Mouse (Mus musculus) left cerebral cortex, adult 8-10 months (tissue): ENCODE measurements around the gene Bach2. TPM values are rescaled to one million over a fixed set of nuclear protein-coding genes. Genes with fewer than 3 reads are reported as not detected.

Experiments used
- DNase-seq, 2 experiments: peaks; one replicate each; pipeline ENCODE4 v3.0.0; 2022; ENCODE audit warnings: low spot score in 2 of 2
- total RNA-seq, 4 experiments: library from RNA; stranded (reverse); gene quantifications; 2 replicates each; pipeline ENCODE4 v1.2.4; 2022

The Bach2 gene
- total RNA-seq, 4 experiments from 2014 or later, result 9.6 to 22.4 (median 15.1) TPM

DNA sequence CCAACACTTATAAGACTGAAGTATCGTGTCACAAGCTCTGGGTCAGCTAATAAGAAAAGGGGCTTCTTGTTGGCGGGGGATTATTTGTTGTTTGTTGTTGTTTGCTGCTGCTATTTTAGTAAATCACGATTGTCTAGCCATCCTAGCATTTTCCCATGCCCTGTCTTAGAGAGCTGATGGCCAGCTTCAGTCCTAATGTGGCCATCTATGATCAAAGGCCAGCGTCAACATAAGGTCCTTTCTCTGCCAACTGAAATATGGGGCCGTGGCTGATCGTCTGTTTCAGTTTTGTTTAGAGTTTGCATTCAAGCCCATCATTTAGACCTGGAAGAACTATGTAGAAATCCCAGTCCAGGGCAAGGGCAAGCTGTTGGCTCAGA lies 282.7 kb downstream of the Bach2 start:
- DNase-seq, result no peak

DNA sequence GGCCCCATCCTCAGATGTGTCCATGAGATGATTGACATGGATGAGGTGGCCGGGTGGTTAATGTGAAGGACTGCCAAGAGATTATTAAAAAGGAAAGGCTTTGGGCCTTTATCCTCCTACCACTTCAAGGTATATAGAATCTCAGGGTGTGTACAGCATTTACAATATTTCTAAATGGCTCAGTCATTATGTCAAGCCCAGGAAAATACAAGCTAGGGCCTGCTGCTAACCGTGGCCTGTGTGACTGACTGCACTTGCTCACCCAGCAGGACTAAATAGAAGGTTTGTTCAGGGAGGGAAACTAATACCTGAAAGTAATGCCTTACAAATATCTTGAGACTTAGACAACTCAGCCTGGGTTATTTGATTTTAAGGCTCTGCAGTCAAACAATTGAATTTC lies 283.4 kb downstream of the Bach2 start:
- DNase-seq, result no peak

DNA sequence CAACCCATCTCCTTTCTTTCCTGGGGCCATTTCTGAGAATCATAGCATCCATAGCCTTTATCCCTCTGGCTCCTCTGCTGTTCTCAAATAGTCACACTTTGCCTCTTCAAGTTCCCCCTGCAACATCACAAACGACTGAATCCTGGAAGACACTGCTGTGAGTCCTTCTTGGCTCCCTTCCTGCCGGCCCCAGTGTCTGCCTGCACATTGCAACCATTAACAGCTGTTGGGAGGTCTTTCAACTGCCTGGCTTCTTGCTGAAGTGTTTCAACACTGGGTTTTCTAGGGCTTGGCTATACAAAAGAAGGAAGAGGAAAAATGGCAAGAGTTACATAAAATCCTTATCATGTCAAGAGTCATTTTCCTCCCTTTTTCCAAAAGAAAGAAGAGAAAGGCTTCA lies 285.7 kb downstream of the Bach2 start:
- DNase-seq, result no peak

DNA sequence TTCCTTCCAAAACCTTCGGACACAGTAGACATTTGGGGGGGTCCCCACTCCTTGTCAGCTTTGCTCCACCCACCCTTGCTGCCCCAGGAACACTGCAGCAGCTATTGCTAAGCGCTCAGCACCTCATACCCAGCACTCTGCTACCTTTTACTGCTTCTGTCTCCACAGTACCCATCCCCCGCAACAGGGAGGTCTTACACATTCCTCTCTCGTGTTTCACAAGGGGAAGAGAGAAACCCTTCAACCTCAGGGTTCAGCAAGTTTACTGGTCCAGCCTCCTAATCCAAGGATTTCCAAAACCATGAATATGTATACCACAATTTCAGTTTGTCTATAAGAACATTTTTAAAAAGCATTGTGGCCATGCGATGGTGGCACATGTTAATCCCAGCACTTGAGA lies 286.4 kb downstream of the Bach2 start:
- DNase-seq, result no peak

DNA sequence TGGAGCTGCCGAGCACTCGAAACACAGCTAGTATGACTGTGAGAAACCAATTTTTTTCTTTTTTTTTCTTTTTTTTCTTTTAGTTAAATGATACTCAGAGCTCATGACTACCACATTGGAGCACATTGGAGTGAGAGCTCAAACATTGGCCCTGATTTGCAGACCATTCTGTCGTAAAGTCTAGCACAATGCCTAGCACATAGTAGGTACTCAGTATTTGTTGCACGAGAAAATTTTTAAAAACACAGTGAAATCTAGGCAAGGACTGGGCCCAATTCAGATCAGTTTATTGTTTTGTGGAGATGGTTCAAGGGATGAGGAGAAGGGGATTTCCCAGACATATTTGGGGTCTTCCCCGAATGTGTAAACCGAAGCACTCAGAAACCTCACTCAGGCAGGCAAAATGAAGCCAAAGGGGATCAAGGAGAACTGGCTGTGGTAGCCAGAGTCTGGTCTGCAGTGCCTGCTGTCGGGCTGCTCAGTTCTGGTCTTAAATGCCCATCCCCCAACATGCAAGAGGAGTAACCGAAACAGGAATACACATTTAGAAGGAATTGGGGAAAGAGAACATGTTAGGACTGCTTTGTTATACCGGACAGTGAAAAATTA lies 287.7 kb downstream of the Bach2 start:
- no peak for DNase-seq

DNA sequence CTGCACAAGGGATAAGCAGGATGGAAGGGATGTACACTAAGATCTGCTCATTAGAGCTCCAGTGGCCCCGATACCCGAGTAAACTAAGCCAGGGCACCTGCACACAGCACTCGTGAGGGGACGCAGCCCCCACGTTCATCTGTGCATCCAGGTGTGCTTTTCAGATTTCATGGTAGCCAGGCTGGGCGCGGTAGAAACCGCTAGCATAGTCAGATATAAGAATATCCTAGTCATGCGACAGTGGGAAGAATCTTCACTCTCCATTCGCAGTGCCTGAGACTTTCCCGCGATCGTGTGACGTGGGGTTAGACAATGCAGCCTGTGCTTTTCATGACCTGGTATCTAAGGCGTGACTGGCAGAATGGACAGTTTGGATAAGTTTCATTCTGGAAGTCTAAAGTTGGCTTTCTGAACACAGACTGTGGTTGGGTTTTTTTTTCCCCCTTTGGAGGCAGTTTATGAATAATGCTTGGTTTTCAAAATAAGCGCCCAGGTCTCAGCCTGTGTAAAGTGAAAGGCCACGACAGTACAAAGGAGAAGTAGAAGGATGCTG lies 290.9 kb downstream of the Bach2 start:
- DNase-seq, result peak in 1 of 2 experiments; percentile 3

DNA sequence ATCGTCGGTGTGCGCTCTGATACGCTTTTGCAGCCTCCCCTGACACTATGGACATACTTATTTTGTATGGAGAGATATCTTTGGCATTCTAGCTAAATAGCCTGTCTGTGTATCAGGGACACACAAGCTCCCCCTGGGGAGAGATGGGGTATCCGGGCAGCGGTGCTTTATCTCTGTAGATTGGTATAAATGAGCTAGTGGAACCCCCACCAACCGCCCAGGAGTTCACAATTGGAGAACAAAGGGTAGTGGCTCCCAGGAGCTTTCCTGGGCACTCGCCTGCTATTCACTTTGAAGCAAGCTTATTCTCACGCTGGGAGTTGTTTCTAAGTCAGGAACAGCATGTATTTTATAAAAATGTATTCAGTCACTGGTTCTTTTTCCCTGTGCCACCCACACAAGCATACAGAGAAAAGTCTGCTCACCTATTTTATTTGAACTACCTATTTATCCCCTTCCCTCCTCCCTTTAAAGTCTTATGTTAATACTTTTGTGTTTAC lies 291.9 kb downstream of the Bach2 start:
- DNase-seq, result peak in 1 of 2 experiments; percentile 12

DNA sequence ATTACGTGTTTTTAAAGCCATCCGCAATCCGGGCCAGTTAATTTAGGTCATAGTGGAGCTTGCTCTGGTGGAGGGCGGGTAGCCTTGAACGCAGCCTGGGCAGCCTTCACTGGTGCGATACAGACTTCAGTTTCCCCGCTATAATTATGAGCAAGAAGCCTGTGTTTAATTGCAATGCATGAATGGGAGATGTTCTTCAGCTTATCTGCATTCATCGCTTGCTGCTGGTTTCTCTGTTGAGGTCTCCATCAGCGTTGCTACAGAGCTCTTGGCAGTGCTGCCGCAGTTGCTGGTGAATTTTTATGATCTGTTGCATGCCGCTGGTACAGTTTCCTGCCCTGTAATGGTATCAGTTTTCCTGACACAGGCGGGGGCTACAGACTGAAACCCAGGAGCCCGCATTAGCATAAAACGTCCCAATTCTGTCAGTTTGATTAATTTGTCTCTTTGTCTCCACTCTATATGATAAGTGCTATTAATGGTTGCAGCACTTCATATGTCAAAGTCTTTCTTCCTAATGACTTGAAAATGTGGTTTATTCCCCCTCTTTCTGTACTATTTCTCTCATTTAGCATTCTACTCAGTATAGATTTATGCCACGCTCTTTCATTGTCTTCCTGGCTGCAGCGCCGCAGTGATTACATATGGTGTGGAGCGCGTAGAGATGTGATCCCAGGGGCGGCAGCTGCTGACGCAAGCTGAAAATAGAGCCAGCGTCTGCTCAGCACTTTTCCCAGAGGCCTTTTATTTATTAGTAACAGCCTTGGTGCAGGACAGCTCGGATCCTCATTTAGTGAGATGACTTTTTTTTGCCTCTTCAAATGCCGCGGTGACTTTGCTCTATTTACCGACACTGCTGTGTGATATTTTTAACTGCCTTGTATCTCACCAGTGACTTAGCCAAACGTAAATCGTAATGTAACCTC lies 292.6 kb downstream of the Bach2 start:
- peak in 1 of 2 experiments; percentile 41 for DNase-seq

DNA sequence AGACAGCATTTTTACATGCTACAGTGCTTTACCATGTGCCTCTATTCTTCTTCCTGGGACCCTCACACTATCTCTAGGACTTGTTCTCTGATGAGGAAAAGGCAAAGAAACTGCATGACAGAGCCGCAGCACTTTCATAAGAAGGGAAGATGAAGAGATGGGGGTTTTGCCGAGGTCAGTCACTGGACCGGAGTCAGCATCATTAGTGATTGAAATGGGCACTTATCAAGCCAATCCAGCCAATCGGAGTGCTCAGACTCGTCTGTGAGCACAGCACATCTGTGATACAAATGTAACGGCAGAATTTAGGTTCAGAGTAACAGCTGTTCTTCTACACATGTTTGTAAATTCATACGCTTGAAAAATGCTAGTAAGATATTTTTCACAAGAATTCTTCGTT lies 293.5 kb downstream of the Bach2 start:
- DNase-seq, result no peak

DNA sequence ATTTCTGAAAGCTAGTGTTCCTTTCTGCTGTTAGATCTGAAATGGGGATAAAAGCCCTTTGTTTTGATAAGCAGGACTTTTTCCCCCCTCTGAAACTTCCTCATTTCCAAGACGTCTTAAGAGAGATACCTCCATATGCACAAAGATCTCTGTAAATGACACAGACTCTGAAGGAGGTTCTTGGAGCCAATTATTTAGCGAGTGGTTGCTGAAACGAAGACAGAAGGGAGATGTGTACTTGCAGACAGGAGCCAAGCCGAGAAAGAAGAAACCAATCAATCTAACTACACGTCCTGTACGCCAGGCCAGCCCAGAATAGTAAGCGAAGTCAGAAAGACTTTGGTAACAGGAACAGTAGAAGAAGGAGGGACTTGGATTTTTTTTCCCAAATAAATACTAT lies 295.1 kb downstream of the Bach2 start:
- DNase-seq, result no peak

DNA sequence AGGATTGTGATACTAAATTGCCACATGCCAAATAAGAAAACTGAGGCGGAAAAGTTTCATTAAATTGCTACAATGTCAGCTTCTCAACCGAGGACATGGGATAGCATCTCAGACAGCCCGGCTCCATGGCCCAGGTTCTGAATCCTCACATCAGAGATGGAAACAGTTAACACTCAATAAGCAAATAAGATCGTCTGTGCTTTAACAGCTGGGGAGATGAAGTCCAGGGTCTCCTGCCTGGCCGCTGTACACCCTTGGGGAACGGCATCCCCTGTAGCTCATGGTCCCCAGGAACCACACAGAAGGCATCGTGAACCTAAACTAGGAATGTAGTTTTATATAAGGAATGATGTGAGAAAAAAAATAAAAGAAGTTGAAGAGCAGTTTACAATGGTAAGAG lies 297.0 kb downstream of the Bach2 start:
- DNase-seq, result no peak

DNA sequence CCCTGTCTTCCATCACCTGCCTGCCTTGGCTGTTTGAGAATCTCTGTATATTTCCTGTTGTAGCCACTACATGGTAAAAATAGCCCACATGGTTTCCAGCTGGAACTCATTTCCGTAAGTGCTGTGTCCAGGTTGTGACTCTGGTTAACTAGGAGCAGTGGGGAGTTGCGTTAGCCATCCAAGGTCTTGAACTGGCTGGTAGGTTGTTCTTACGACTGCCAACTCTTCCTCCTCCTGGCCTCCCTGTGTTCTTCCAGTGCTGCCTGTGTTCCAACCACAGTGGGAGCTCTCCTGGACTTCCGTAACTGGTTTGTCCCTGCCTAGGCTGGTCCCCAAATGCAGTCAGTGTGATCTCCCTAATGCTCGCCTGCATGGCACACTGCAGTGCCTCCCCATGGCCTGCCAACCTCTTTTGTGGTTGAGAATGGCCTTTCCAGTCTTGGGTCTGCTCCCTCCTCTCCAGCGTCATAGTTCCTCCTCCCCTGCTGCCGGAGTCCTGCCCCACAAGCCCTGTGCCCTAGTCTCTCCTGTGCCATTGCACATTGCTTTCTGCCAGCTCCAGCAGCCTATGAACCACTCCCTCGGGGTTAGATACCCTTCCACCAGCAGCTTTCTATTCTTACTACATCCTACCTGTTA lies 298.4 kb downstream of the Bach2 start:
- DNase-seq, result no peak

DNA sequence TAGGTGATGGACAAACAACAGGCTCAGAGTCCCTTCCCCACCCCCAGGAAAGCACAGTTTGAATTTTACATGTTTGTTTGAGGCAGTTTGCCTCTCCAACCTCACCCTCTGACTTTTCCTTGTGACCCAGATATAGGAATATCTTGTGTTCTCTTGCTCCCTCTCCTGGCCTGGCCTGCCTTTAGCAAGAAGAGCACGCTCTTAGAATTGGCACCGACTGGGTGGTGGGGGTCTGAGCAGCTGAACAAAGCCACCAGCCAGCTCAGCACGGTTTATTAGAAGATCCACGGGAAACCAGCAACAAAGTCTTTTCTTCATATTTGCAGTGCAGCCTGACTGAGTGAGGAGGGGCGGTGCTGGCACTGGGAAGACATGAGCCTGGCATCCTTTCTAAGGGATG lies 299.5 kb downstream of the Bach2 start:
- DNase-seq, result peak in 1 of 2 experiments; percentile 40

DNA sequence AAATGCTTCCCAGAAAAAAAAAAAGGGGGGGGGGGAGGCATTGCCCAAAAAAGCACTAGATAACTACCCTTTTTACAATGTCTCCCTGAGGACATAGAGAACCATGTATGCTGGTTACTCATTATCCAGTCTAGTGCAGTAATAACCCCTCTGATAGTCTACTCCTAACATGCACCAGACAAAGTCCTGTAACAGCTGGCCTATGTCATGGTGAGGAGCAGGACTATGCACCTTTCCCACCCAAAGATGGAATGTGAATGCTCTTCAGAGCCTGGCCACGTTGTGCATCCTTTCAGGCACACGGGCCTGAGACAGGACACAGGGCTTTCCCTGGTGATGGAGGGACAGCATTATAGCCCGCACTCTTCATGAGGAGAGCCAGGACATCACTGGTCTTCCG lies 299.9 kb downstream of the Bach2 start:
- DNase-seq, result no peak

DNA sequence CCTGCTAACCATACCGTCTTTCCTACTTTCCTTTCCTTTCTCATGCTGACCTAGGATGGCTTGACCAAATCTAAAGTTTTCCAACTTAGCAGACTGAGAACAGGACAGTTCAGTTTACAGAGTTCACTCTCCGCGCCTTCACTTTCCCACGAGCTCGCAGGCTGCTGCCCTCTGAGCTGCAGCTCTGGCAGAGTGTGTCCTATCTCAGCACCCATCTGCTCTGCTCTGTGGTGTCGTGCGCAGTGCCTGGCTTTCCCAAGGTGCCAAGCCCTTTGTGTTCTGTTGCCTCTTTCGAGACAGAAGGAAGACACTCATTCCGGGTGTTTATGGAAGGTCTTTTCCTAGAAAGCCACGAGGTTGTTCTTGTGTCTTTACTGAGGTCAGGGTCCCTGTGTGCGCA lies 300.4 kb downstream of the Bach2 start:
- DNase-seq, result no peak

DNA sequence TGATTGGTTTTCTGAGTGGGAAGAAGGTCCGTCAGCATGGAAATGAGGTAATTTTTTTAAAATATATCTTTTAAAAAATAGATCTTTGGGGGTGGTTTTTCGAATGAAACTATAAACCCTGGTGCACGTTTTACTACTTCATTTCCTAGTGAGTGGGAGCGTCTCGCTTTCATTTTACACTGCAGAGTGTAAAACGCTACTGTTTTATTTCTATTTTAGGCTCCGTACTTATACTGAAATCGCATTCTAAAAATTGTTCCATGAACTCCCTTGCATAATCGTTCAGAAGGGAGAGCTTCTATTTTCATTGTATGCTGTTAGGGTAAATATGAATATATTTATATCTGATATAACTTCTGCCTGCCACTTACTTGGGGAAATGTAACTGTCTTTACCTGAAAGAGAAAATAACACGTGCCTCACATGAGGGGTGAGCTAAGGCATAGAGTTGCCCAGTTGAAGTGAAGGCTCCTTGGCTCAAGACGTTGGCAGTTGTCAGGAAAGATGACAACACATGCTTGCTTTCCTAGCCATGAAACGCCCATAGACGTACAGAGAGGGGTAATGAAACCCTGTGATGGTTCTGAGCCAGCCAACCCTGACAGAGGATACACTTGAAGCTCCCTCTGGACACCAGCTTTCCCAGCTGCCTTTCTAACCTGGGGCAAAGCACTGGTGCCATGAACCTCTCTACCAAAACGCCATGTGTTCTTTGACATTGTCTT lies 306.4 kb downstream of the Bach2 start:
- DNase-seq, result no peak

DNA sequence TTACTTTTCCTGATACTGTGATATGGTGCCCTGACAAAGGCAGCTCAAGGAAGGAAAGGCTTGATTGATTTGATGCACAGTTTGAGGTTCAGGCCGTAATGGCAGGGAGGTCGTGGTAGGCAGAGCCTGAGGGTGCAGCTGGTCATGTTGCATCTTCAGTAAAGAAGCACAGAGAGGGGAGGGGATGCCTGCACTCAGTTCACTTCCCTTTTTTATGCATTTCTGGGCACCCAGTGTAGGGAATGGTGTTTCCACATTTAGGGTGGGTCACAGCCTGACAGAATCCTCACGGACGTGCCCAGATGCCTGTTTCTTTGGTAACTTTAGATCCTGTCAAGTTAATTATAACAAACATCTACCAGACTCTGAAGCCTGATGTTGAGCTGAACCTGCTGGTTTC lies 306.9 kb downstream of the Bach2 start:
- no peak for DNase-seq

DNA sequence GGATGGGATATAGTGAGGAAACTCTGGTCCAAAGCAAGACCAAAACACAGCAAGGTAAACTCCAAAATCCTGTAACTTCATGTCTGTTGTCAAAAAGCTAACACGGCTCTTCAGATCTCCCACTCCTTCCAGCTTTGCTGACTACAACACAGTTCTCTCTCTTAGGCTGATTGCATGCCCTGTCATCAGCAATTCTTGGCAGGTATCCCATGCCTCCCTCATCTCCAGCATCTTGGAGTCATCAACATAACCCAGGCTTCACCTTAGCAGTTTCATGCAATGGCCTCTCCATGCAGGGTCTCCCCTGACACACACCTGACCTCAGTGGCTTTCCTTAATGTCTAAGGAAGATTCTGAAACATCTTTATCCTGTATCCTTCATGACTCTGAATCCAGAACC lies 310.5 kb downstream of the Bach2 start:
- DNase-seq, result no peak

DNA sequence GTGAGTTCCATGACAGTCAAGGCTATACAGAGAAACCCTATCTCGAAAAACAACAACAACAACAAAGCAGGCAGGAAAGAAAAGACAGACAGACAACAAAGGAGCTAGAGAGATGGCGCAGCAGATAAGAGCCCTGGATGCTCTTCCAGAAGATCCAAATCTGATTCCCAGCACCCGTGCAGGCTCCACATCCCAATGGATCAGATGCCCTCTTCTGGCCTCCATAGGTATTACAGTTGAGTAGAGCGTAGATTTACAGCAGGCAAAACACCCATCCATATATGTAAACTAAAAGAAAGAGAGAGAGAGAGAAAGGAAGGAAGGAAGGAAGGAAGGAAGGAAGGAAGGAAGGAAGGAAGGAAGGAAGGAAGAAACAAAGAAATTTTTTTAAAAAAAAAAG lies 312.7 kb downstream of the Bach2 start:
- DNase-seq, result no peak

DNA sequence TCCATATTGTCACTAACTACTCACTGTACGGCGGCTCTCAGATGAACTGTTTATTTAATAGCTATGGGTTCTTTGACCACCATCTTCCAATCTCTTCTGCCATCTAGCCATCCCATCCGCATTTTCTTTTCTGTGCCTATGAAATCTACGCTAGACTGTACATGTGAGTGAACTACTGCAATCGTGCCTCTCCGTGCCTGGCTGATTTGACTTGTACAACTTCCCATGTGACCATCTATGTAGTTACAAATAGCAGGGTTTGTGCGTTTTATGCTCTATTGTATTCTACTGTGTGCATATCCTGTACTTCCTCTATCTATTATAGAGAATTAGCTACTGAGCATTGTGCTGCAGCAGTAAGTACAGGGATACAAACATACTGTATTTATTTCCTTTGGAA lies 316.9 kb downstream of the Bach2 start:
- DNase-seq, result no peak

DNA sequence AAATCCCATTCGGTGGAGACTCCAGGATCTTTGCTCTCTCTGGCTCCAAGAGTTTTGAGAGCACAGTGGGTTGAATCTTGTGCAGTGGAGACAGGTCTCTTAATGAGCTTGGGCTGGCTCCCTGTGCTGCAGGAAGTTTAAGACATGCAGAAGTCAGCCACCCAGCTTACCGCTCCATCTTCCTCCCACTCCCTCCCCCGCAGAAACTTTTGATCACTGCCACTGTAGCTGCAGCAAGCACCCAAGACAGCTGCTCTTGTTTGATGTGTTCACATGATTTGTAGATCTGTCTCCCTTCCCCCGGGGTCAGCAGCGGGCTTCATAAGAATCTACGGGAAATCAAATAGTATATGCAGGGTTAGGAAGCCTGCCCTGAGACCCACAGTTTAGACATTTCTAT lies 321.6 kb downstream of the Bach2 start:
- no peak for DNase-seq
